Mouse (Mus musculus) cortical plate, adult 2 months (tissue): ENCODE measurements at regions not wholly inside any gene's neighbourhood (a gene's known extent, or its start where the extent isn't known, plus 50 kb on each side); places are given as distances from the start of the nearest gene placed in this dataset.

Experiments used
- CTCF ChIP-seq: fragments of 200-500 bp; IDR thresholded peaks from 2 replicates; pipeline ENCODE4 v1.5.1; 2011; ENCODE audit warnings: mild to moderate bottlenecking, control low read depth, low read length; ENCODE audit not compliant: insufficient read depth; ENCODE audit errors: extremely low read depth
- POLR2A ChIP-seq: fragments of 200-500 bp; IDR thresholded peaks from 2 replicates; pipeline ENCODE4 v1.6.1; 2011; ENCODE audit warnings: mild to moderate bottlenecking, low read length, control low read depth; ENCODE audit not compliant: insufficient read depth; ENCODE audit errors: extremely low read depth

DNA sequence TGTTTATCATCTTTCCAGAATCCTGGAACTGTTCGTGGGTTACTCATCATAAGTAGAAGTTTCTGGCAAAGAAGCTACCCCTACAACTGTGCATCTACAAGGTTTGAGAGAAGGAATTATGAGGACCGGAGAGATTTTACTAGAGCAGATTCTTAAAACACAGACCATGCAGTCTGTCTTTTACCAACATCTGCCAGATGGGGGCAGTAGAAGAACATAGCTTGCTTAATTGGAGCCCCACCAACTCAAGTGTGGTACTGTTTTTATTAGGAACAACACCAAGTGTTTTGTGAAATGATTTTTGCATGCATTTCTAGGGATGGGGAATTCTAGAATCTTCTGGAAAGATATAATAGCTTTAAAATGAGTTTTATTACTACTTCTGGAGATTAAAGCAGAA lies 110.6 kb upstream of the Ccng1 start:
- TF ChIP-seq CTCF (peak; percentile 47; the same call in 1 of the 2 replicates), POLR2A (no peak)
